Mouse (Mus musculus) ES-E14 (cell line): ENCODE results near the gene Scube1.

Experiments used
- CHD2 ChIP-seq: IDR thresholded peaks from 2 replicates; pipeline ENCODE4 v1.6.1; 2014; ENCODE audit warnings: mild to moderate bottlenecking, low read depth, low read length, inconsistent platforms
- HCFC1 ChIP-seq: IDR thresholded peaks from 2 replicates; pipeline ENCODE4 v1.6.1; 2012; ENCODE audit warnings: low read length, inconsistent platforms, borderline replicate concordance; ENCODE audit not compliant: insufficient read depth
- MAFK ChIP-seq: IDR thresholded peaks from 2 replicates; pipeline ENCODE4 v1.6.1; 2014; ENCODE audit warnings: mild to moderate bottlenecking, low read depth, low read length, inconsistent platforms; ENCODE audit not compliant: insufficient read depth
- ZC3H11A ChIP-seq: IDR thresholded peaks from 2 replicates; pipeline ENCODE4 v1.6.1; 2012; ENCODE audit warnings: low read depth, mild to moderate bottlenecking, inconsistent platforms, low read length, borderline replicate concordance

DNA sequence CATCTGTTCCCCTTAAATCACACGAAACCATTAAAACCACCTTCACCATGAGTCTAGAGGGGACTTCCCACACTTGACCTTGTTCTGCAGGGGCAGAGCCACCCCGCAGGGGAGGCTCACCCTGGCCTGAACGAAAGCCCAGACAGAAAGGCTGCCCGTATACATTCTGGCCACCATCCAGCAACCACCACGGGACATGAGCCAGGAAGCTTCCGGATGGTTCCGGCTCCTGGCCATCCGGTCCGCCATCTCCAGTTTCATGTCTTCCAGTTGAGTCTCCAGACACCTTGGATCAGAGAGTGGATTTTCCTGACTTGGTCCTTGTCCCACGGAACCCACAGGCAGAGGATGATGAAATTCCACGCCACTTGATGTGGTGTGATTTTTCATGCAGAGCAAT, 29.7 kb downstream of the Scube1 start:
- TF ChIP-seq MAFK (no peak), HCFC1 (no peak), ZC3H11A (no peak), CHD2 (no peak)
